Mouse (Mus musculus) bone marrow macrophage, adult 2 months (primary cell): ENCODE measurements around the gene Cd5l.

Experiments
- CTCF ChIP-seq: IDR thresholded peaks from 2 replicates; pipeline ENCODE4 v1.5.1; 2012; ENCODE audit warnings: low read depth, mild to moderate bottlenecking, low read length, moderate library complexity
- POLR2A ChIP-seq: IDR thresholded peaks from 2 replicates; pipeline ENCODE4 v1.6.1; 2012; ENCODE audit warnings: mild to moderate bottlenecking, low read depth, low read length, borderline replicate concordance

GRCm38 (mm10) chr3:87376195-87377165, 18.8 kb downstream of the Cd5l start, which contains the start of gene Fcrl1:
- no peak for TF ChIP-seq CTCF
- TF ChIP-seq POLR2A, result no peak
